Mouse (Mus musculus): Measurements from ENCODE around the gene Klhl34.

The Klhl34 gene

GRCm38 (mm10) chrX:157818207-157818920 is at the start of gene Klhl34:
Gene Klhl34 (plus strand): TSS chrX:157818435.
- DNase-seq (ENCODE audit: low read depth, low spot score) = no peak

- no peak for DNase-seq (ENCODE audit: low read depth, low spot score)
These were observed 16.6 kb upstream of the Klhl34 start for GRCm38 (mm10) chrX:157801669-157802068.

GRCm38 (mm10) chrX:157809721-157810120 is 8.5 kb upstream of the Klhl34 start:
- DNase-seq (ENCODE audit: low read depth, low spot score) = no peak

GRCm38 (mm10) chrX:157817571-157818206 is 546 bp upstream of the Klhl34 start:
- no peak for DNase-seq (ENCODE audit: low read depth, low spot score)

GRCm38 (mm10) chrX:157818921-157819260 is 656 bp downstream of the Klhl34 start:
- DNase-seq (ENCODE audit: low read depth, low spot score) = no peak

- no peak for DNase-seq (ENCODE audit: low read depth, low spot score)
These were observed 11.7 kb downstream of the Klhl34 start for GRCm38 (mm10) chrX:157829983-157830382.

All from c-Kit-negative CD71-positive TER-119-positive erythroid progenitor cells, embryonic 14.5 days (primary cell).